Mouse (Mus musculus) ES-CJ7 (cell line): ENCODE results near the gene Rab43.
"Not testable (repeated sequence)": the region's sequence is repeated elsewhere in the genome, so short reads cannot be mapped to it uniquely, and the experiment has no call there.

Source experiments
- DNase-seq: peaks from one replicate; pipeline ENCODE4 v3.0.0; 2011; ENCODE audit warnings: low read depth, low spot score

The Rab43 gene

GRCm38 (mm10) chr6:87787108-87787890 is 24.7 kb downstream of the Rab43 start:
- DNase-seq = no peak

- no peak for DNase-seq
Observed at GRCm38 (mm10) chr6:87786621-87787020, 25.3 kb downstream of the Rab43 start.

- no peak for DNase-seq
Observed at GRCm38 (mm10) chr6:87784033-87784432, 27.9 kb downstream of the Rab43 start.

GRCm38 (mm10) chr6:87780546-87781301 is 31.2 kb downstream of the Rab43 start:
- no peak for DNase-seq

GRCm38 (mm10) chr6:87779174-87780165 is 32.5 kb downstream of the Rab43 start:
- no peak for DNase-seq

GRCm38 (mm10) chr6:87778294-87779173 is 33.4 kb downstream of the Rab43 start:
- DNase-seq = no peak

GRCm38 (mm10) chr6:87777842-87778241 is 34.1 kb downstream of the Rab43 start, which contains the start of gene Gp9:
Gene Gp9, plus strand, starts transcription at chr6:87778072.
- no peak for DNase-seq

- DNase-seq = no peak
Observed at GRCm38 (mm10) chr6:87776663-87777062, 35.3 kb downstream of the Rab43 start.

GRCm38 (mm10) chr6:87775588-87776245 is 36.2 kb downstream of the Rab43 start:
- DNase-seq = no peak

- no peak for DNase-seq
Observed at GRCm38 (mm10) chr6:87774909-87775308, 37.1 kb downstream of the Rab43 start.

- DNase-seq = no peak
Observed at GRCm38 (mm10) chr6:87774466-87774865, 37.5 kb downstream of the Rab43 start.

GRCm38 (mm10) chr6:87770626-87771025 is 41.3 kb downstream of the Rab43 start:
- no peak for DNase-seq

GRCm38 (mm10) chr6:87764296-87764695 is 47.7 kb downstream of the Rab43 start:
- not testable (repeated sequence) for DNase-seq

- DNase-seq = peak; percentile 68
Observed at GRCm38 (mm10) chr6:87763376-87764280, 48.3 kb downstream of the Rab43 start.

GRCm38 (mm10) chr6:87762161-87762560 is 49.8 kb downstream of the Rab43 start:
- no peak for DNase-seq

- DNase-seq = no peak
Observed at GRCm38 (mm10) chr6:87759850-87760249, 52.1 kb downstream of the Rab43 start.

GRCm38 (mm10) chr6:87759404-87759803 is 52.6 kb downstream of the Rab43 start:
- DNase-seq = no peak

GRCm38 (mm10) chr6:87756896-87757295 is 55.1 kb downstream of the Rab43 start:
- no peak for DNase-seq

GRCm38 (mm10) chr6:87755196-87755595 is 56.8 kb downstream of the Rab43 start:
- DNase-seq = no peak
